Mouse (Mus musculus): ENCODE results near the gene Slc13a2.

DNA sequence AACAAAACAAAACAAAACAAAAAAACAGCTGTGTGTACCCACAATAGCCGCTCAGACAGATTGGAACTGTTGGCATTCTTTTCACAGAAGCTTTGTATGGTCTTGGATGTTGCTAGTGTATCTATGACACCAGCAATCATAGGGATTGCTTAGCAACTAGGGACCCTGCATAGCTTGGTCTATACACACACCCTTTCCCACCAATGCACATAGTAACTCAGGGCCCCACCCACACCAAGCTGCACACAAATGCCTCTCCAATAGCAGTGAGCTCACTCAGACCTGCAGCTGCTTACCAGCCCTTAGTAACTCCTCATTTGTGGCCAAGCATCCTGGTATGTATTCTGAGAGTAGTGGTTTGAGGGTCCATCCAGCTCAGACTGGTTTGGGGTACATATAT lies 26.2 kb upstream of the Slc13a2 start:
- TF ChIP-seq GATA1 (IDR thresholded peaks at IDR 0.05; ENCODE audit: borderline replicate concordance, low read length) (no peak), FLI1 (IDR thresholded peaks at IDR 0.05; ENCODE audit: low read length) (no peak)

Measured in megakaryocyte, embryonic 14.5 days (primary cell).